In genomic region chr5:129015020-129015419, GRCm38 (mm10) we compare ENCODE assay signal across 31 mouse cellular contexts.
"Had no signal": no experiment of that assay in that cellular context is flagged by ENCODE, and none has a peak within 500 bp of the region (broad histone marks: within the 10 kb centered on the region; RNA-seq: fewer than 3 reads in every experiment).

No protein-coding gene starts in this region.

- H3K4me3 ChIP-seq: left cerebral cortex, adult 2 months; limb, embryonic 10.5 days; limb, embryonic 12.5 days; limb, embryonic 13.5 days; limb, embryonic 15.5 days; liver, embryonic 12.5 days; liver, embryonic 13.5 days; liver, embryonic 15.5 days; lung, embryonic 15.5 days; megakaryocyte, embryonic 14.5 days; midbrain, embryonic 12.5 days; midbrain, embryonic 13.5 days; midbrain, embryonic 15.5 days; myocyte; neural tube, embryonic 12.5 days had no signal

- H3K9ac ChIP-seq: limb, embryonic 12.5 days; limb, embryonic 13.5 days; limb, embryonic 15.5 days; liver, embryonic 12.5 days; liver, embryonic 13.5 days; liver, embryonic 14.5 days; liver, embryonic 15.5 days; liver, postnatal 0 days; lung, embryonic 14.5 days; lung, embryonic 15.5 days; midbrain, embryonic 12.5 days; midbrain, embryonic 13.5 days; midbrain, embryonic 15.5 days; neural tube, embryonic 12.5 days had no signal

- H3K36me3 ChIP-seq: limb, embryonic 10.5 days; limb, embryonic 12.5 days; limb, embryonic 13.5 days; limb, embryonic 15.5 days; liver, embryonic 12.5 days; liver, embryonic 13.5 days; liver, embryonic 15.5 days; lung, embryonic 15.5 days; midbrain, embryonic 12.5 days; midbrain, embryonic 13.5 days; midbrain, embryonic 15.5 days; neural tube, embryonic 12.5 days had no signal

- ATAC-seq: liver, embryonic 12.5 days; liver, postnatal 0 days; lung, postnatal 0 days; midbrain, embryonic 13.5 days; midbrain, embryonic 15.5 days; midbrain, embryonic 16.5 days had no signal

- DNase-seq: left cerebral cortex, postnatal 4 days; liver; liver, embryonic 13.5 days; liver, postnatal 0 days; lung, adult 18-20 months; lung, adult 2 months; lung, embryonic 14.5 days; lung, postnatal 10 days; lung, postnatal 14 days; lung, postnatal 36 days; lung, postnatal 4 days; midbrain, embryonic 14.5 days had no signal

- H3K27ac ChIP-seq: left cerebral cortex, adult 2 months; limb, embryonic 10.5 days; limb, embryonic 12.5 days; limb, embryonic 13.5 days; limb, embryonic 15.5 days; liver, embryonic 12.5 days; liver, embryonic 13.5 days; liver, embryonic 14.5 days; liver, embryonic 15.5 days; lung, embryonic 15.5 days; macrophage; midbrain, embryonic 12.5 days; midbrain, embryonic 13.5 days; midbrain, embryonic 15.5 days; neural tube, embryonic 12.5 days had no signal

- H3K4me2 ChIP-seq: limb, embryonic 12.5 days; limb, embryonic 13.5 days; limb, embryonic 15.5 days; liver, embryonic 11.5 days; liver, embryonic 12.5 days; liver, embryonic 13.5 days; liver, embryonic 15.5 days; lung, embryonic 14.5 days; lung, embryonic 15.5 days; midbrain, embryonic 12.5 days; midbrain, embryonic 13.5 days; midbrain, embryonic 15.5 days; neural tube, embryonic 12.5 days had no signal

- H3K27me3 ChIP-seq: limb, embryonic 12.5 days; limb, embryonic 13.5 days; limb, embryonic 15.5 days; liver, embryonic 12.5 days; liver, embryonic 13.5 days; liver, embryonic 15.5 days; lung, embryonic 15.5 days; megakaryocyte, embryonic 14.5 days; midbrain, embryonic 12.5 days; midbrain, embryonic 13.5 days; midbrain, embryonic 15.5 days; neural tube, embryonic 12.5 days had no signal

- H3K9me3 ChIP-seq: limb, embryonic 10.5 days; limb, embryonic 12.5 days; limb, embryonic 13.5 days; limb, embryonic 15.5 days; liver, embryonic 12.5 days; liver, embryonic 13.5 days; liver, embryonic 15.5 days; lung, embryonic 15.5 days; megakaryocyte, embryonic 14.5 days; midbrain, embryonic 12.5 days; midbrain, embryonic 13.5 days; midbrain, embryonic 15.5 days; neural tube, embryonic 12.5 days had no signal
